Mouse (Mus musculus) midbrain, embryonic 16.5 days (tissue): Measurements from ENCODE around the gene St3gal4. TPM values are rescaled to one million over a fixed set of nuclear protein-coding genes. Genes with fewer than 3 reads are reported as not detected.

Source experiments
- ATAC-seq: fragments of 200-750 bp; cut with Nextera tagmentation; 2 replicates; pipeline ENCODE4 v1.8.0; 2017; ENCODE audit warnings: moderate TSS enrichment
- H3K27ac ChIP-seq: fragments of 300-500 bp; sonication (generic); 2 replicates; pipeline ENCODE4 v1.5.1; 2014; ENCODE audit warnings: mild to moderate bottlenecking, low read length, mixed read lengths
- H3K27me3 ChIP-seq: fragments of 300-500 bp; sonication (generic); 2 replicates; pipeline ENCODE4 v1.6.1; 2014; ENCODE audit warnings: low read depth, low read length, mixed read lengths; ENCODE audit not compliant: control insufficient read depth, insufficient read depth
- H3K36me3 ChIP-seq: fragments of 300-500 bp; sonication (generic); 2 replicates; pipeline ENCODE4 v1.6.1; 2014; ENCODE audit warnings: mild to moderate bottlenecking, low read length, moderate library complexity, mixed read lengths; ENCODE audit not compliant: control insufficient read depth, insufficient read depth
- H3K4me1 ChIP-seq: fragments of 300-500 bp; sonication (generic); 2 replicates; pipeline ENCODE4 v1.6.1; 2014; ENCODE audit warnings: mild to moderate bottlenecking, low read length, mixed read lengths; ENCODE audit not compliant: control insufficient read depth, insufficient read depth
- H3K4me2 ChIP-seq: fragments of 300-500 bp; sonication (generic); 2 replicates; pipeline ENCODE4 v1.6.1; 2014; ENCODE audit warnings: mild to moderate bottlenecking, low read length, mixed read lengths
- H3K4me3 ChIP-seq: fragments of 300-500 bp; sonication (generic); 2 replicates; pipeline ENCODE4 v1.5.1; 2014; ENCODE audit warnings: low read depth, mild to moderate bottlenecking, low read length, moderate library complexity, mixed read lengths
- H3K9ac ChIP-seq: fragments of 300-500 bp; sonication (generic); 2 replicates; pipeline ENCODE4 v1.6.1; 2014; ENCODE audit warnings: low read depth, low read length, mixed read lengths
- H3K9me3 ChIP-seq: fragments of 300-500 bp; sonication (generic); replicated peaks from 2 replicates; pipeline ENCODE4 v1.6.1; 2014; ENCODE audit warnings: mild to moderate bottlenecking, low read length, mixed read lengths; ENCODE audit not compliant: control insufficient read depth, poor library complexity, severe bottlenecking
- WGBS: fragments of 180-500 bp; shearing (Covaris S2); extraction: QIAGEN DNeasy Blood & Tissue Kit; methylation state at CpG from one replicate; pipeline ENCODE4 v1.1.7; 2014; 5-methylcytosine and 5-hydroxymethylcytosine counted together
- polyA plus RNA-seq: library from polyadenylated mRNA; unstranded; fragments of >200 nt; fragmentation: Nextera tagmentation; extraction: Ambion mirVana; gene quantifications from 2 replicates; pipeline ENCODE4 v1.2.1, GENCODE M21; 2015

Gene St3gal4
- polyA plus RNA-seq, 1 experiment from 2014 or later: 17.9 TPM

DNA sequence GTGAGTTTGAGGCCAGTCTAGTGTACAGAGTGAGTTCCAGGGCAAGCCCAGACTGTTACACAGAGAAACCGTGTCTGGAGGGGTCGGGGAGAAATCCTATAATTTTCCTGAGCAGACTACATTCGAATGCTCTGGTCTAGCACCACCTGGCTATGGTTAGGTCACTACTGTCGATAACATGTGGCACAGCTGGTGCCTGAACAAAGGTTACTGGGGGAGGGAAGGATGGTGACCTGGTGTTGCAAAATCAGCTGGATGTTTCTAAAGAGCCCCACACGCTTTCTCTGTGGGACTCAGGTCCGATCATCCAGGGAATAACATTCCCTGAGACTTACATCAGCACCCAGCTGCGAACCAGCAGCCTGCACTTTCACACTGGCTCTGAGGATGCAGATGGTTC, 19.0 kb upstream of the St3gal4 start:
- Histone ChIP-seq H3K36me3 (no peaks in the 10 kb centered on the region; the same call in 1 of the 2 replicates), H3K4me3 (no peak overlapping the region), H3K9me3 (no peaks in the 10 kb centered on the region), H3K4me2 (no peak overlapping the region), H3K27ac (no peak overlapping the region), H3K4me1 (no peaks in the 10 kb centered on the region; the same call in 1 of the 2 replicates), H3K27me3 (no peaks in the 10 kb centered on the region), H3K9ac (no peak overlapping the region)
- ATAC-seq: no peak
- 83% methylated on average over 7 of the region's 7 CpGs for WGBS

DNA sequence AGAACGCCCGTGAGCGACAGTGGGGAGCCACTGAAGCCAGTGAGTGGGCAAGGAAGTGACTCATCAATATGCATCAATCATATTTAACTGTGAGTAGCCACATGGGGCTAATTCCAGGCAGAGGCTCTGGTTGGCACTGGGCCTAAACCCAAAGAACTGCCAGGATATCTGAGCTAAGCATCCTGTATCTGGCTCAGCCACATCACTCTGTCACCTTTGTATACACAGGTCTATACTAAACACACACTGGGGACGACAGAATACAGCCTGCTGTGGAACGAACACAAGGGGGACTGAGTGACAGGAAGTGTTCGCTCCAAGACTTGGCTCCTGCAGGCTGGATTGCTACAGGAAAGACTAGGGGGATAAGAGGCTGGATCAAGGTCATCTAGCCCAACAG, 16.5 kb upstream of the St3gal4 start:
- Histone ChIP-seq H3K9ac (no peak overlapping the region), H3K4me3 (no peak overlapping the region), H3K27ac (no peak overlapping the region), H3K9me3 (no peaks in the 10 kb centered on the region), H3K27me3 (no peaks in the 10 kb centered on the region), H3K4me2 (no peak overlapping the region), H3K36me3 (no peaks in the 10 kb centered on the region; the same call in 1 of the 2 replicates), H3K4me1 (no peaks in the 10 kb centered on the region; the same call in 1 of the 2 replicates)
- 64% methylated on average over 6 of the region's 6 CpGs for WGBS
- no peak for ATAC-seq

DNA sequence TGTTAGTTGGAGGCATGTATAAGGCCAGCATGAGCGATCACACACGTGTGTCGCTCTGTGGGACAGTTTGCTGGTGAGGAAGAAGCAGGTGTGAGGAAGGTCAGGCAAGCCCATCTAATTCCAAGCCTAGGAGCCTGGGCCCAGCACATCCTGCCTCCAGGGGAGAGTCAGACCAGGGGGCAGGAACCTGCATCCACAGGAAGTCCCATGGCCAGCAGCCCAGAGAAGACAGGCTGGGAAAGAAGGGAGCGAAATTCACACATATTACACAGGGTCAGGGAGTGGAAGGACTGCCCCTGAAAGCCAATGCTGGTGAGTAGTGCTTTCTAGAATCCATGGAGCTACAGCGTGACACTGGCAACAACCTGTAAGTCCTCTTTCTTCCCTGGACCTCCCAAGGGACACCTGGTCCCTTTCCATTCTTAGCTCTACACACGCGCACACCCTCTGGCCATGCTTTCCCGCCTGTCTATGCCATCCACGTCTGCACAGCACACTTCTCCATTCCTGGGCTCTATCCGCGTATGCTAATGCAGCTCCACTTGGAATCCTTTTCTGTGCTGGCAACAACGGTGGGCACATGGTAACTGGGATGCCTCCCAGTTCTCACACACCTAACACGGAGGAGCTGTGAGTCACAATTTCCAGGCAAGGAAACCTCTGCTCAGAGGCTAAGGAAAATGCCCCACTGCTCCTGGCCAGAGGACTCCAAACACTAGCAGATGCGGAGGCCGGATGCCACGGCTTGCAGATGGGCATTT, 12.7 kb upstream of the St3gal4 start:
- H3K4me3 ChIP-seq: no peak overlapping the region
- H3K27me3 ChIP-seq: no peaks in the 10 kb centered on the region
- H3K9ac ChIP-seq: no peak overlapping the region
- ATAC-seq: no peak; the same call in 1 of the 2 replicates
- no peaks in the 10 kb centered on the region; the same call in 1 of the 2 replicates for H3K4me1 ChIP-seq
- peaks cover 5% of the 10 kb centered on the region; the same call in 1 of the 2 replicates for H3K36me3 ChIP-seq
- no peak overlapping the region for H3K27ac ChIP-seq
- H3K9me3 ChIP-seq: no peaks in the 10 kb centered on the region
- H3K4me2 ChIP-seq: no peak overlapping the region
- 84% methylated on average over 16 of the region's 16 CpGs for WGBS

DNA sequence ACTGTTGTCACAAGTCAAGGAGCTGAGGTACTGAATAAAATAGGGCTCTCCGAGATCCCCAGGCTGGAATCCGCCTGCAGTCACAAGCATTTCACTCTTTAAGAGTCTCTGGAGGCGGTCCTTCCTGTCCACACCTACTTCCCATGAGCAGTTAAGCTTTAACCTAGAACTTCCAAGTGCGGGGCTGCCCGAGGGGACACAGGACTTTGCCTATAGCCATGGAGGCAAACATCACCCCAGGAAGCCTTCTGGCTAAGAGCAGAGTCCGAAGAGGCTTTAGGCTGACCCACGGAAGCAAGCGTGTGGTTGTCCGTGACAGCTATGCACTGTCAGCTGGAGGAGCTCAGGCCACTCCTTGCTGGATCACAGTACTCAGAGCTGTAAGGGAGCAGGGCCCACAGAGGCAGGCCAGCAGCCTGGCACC, 9.9 kb upstream of the St3gal4 start:
- 91% methylated on average over 9 of the region's 9 CpGs for WGBS
- Histone ChIP-seq H3K4me1 (no peaks in the 10 kb centered on the region), H3K4me3 (no peak overlapping the region), H3K27ac (no peak overlapping the region), H3K9me3 (no peaks in the 10 kb centered on the region), H3K4me2 (no peak overlapping the region), H3K36me3 (peaks cover 12% of the 10 kb centered on the region; the same call in 1 of the 2 replicates), H3K27me3 (no peaks in the 10 kb centered on the region), H3K9ac (no peak overlapping the region)
- no peak for ATAC-seq

DNA sequence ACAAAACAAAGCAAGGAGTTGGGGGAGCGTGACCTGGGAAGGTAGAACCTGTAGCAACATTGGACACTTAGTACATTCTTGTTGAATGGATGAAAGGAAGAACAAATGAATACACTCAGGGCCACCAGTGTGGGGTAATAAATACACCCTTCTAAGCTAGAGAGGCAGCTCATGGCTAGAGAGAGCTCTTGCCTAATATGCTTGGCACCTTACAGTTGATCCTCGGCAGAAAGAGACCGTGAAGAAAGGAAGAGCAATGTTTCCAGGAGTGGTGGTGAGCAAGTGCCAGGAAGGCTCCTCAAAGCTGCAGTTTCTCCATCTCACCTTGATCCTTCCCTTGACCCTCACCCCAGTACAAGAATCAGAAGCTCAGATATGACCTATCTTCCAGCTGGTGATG, 9.5 kb upstream of the St3gal4 start:
- no peak for ATAC-seq
- Histone ChIP-seq H3K4me3 (no peak overlapping the region), H3K4me1 (no peaks in the 10 kb centered on the region), H3K9me3 (no peaks in the 10 kb centered on the region), H3K27me3 (no peaks in the 10 kb centered on the region), H3K9ac (no peak overlapping the region), H3K4me2 (no peak overlapping the region), H3K27ac (no peak overlapping the region), H3K36me3 (peaks cover 12% of the 10 kb centered on the region; the same call in 1 of the 2 replicates)
- WGBS: 95% methylated on average over 3 of the region's 3 CpGs

DNA sequence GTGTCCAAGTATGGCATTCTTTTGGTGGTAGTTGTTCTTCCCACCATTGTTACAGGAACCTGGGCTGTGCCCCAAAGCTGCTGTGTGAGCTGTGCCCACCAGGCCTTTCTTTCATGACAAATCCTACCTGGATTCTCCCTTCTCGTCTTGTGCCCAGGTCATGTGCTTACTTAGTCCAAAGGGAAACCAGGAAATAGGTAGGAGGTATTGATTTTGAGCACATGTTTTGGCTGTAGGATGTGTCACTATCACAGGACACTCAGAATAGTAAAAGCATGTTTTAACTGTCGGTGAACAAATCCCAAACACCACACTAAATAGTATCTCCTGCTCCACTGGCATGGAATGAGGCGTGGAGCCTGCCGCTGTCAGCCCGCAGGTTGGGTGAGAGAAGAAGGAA, 8.5 kb upstream of the St3gal4 start:
- Histone ChIP-seq H3K27ac (no peak overlapping the region), H3K9ac (no peak overlapping the region), H3K4me1 (no peaks in the 10 kb centered on the region), H3K4me2 (no peak overlapping the region), H3K4me3 (no peak overlapping the region), H3K36me3 (peaks cover 12% of the 10 kb centered on the region; the same call in 1 of the 2 replicates), H3K9me3 (no peaks in the 10 kb centered on the region), H3K27me3 (no peaks in the 10 kb centered on the region)
- no peak for ATAC-seq
- 95% methylated on average over 5 of the region's 5 CpGs for WGBS

DNA sequence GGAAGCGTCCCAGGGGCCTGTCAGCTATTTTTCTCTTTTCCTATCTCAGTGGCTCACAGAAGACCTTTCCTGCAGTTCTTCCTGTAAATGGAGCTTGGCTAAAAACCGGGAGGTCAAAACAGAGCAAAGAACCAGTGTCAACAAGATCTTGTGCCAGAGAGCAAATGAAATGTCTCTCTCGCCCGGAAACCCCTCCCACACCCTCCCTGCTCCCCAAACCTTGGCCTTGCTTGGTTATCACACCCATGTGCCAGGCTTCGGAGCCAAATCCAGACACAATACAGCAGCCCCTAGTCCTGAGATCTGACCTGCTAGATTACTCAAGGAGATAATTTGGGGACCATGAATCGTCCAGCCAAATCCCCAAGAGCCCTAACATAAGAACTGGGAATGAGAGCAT, 8.1 kb upstream of the St3gal4 start:
- Histone ChIP-seq H3K4me1 (no peaks in the 10 kb centered on the region), H3K9ac (no peak overlapping the region), H3K27ac (no peak overlapping the region), H3K27me3 (no peaks in the 10 kb centered on the region), H3K36me3 (peaks cover 12% of the 10 kb centered on the region; the same call in 1 of the 2 replicates), H3K4me3 (no peak overlapping the region), H3K4me2 (no peak overlapping the region), H3K9me3 (no peaks in the 10 kb centered on the region)
- 93% methylated on average over 6 of the region's 6 CpGs for WGBS
- ATAC-seq: no peak

DNA sequence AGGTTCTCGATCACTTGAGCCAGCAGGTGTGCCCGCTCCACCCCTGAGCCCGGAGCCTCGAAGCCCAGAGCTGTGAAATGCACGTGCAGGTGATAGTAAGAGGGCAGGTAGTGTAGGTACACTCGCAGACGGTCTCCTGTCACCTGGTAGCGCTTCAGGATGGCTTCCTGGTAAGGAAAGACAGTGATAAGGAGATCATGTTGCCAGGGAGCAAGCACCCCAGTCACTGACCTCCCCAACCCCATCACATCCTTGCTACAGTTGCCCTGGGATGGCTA, 5.5 kb upstream of the St3gal4 start:
- Histone ChIP-seq H3K36me3 (peaks cover 14% of the 10 kb centered on the region; the same call in 1 of the 2 replicates), H3K4me3 (no peak overlapping the region), H3K27me3 (no peaks in the 10 kb centered on the region), H3K4me2 (no peak overlapping the region), H3K4me1 (no peaks in the 10 kb centered on the region), H3K27ac (no peak overlapping the region), H3K9ac (no peak overlapping the region), H3K9me3 (no peaks in the 10 kb centered on the region)
- 95% methylated on average over 8 of the region's 8 CpGs for WGBS
- ATAC-seq: no peak

DNA sequence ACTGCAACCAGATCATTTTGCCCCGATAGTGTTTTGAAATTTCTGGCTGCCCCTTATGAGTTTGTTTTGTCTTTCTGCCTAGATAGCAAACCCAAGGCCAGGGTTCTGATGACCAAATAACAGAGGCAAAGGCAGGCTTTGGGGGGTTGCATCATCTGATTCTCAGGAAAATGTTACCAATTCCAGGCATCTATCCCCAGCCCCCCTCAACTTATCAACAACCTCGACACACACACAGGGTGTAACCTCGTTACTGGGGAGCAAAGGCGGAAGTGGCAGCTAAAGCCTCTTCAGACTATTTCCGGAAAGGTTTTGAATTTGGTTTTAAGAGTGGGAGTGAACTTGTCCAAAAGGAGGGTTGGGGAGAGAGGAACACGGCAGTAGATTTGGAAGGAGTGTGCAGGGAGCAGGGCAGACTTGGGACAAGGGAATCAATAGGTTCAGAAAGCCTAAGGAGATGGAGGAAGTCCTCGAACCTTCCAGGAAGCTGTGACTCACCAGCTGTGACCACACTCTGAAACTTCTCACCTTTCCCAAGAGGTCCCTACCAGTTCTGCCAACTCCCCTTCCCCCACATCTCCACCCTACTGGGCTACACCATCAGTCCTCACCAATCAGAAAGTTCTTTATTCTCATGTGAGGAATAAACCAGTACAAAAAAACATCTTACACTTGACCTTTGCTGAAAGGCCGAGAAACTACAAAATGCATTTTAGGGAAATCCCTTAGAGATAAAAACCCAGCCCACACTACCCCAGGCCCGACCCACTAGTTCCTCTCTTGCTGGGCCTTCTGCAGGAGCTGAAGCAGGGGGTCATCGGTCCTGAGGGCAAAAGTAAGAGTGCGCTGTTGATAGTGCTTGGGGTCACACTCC, 5.0 kb upstream of the St3gal4 start:
- ATAC-seq: no peak
- peaks cover 12% of the 10 kb centered on the region; the same call in 1 of the 2 replicates for H3K36me3 ChIP-seq
- no peaks in the 10 kb centered on the region for H3K4me1 ChIP-seq

More for the DNA sequence above, 5.0 kb upstream of the St3gal4 start:
- 91% methylated on average over 11 of the region's 11 CpGs for WGBS
- Histone ChIP-seq H3K27ac (no peak overlapping the region), H3K27me3 (no peaks in the 10 kb centered on the region), H3K4me3 (no peak overlapping the region), H3K4me2 (no peak overlapping the region), H3K9me3 (no peaks in the 10 kb centered on the region), H3K9ac (no peak overlapping the region)
